Mouse (Mus musculus) retina, embryonic 14.5 days (tissue): ENCODE data around the gene Clec9a.
A peak's percentile ranks its signal among the peaks of the same experiment; 100 is the strongest.

Experiments
- DNase-seq: peaks from one replicate; pipeline ENCODE4 v3.0.0-alpha.2; 2015; ENCODE audit warnings: low spot score

The Clec9a gene

DNA sequence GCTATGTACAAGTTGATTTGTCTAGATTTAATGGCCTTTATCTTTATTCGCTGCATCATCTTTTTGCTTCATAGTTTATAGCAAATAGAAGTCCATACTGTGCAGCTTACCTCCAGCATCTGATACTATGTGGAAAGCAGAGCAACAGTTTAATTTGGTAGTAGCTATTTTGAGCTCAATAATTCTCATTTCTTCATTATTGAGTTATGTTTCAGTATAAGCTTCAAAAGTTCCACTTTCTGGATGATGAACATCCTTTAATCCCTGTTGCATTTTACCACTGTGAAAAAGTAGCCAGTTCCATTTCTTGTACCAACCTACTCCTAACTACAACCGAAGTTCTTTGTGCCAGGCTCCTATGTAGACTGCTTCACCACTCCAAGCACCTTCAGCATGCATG, at the start of gene Clec9a:
TSS of gene Clec9a (plus strand) at position 301 of the 400 bp plus-strand sequence.
- no peak for DNase-seq

- DNase-seq, result no peak
Measured at GRCm38 (mm10) chr6:129359515-129359914, 49.1 kb upstream of the Clec9a start.

GRCm38 (mm10) chr6:129363942-129364341, 44.7 kb upstream of the Clec9a start:
- DNase-seq, result no peak

- DNase-seq, result peak; percentile 91
Measured at GRCm38 (mm10) chr6:129365959-129366359, 42.7 kb upstream of the Clec9a start.

- no peak for DNase-seq
Measured at GRCm38 (mm10) chr6:129369374-129370132, 39.1 kb upstream of the Clec9a start.

DNA sequence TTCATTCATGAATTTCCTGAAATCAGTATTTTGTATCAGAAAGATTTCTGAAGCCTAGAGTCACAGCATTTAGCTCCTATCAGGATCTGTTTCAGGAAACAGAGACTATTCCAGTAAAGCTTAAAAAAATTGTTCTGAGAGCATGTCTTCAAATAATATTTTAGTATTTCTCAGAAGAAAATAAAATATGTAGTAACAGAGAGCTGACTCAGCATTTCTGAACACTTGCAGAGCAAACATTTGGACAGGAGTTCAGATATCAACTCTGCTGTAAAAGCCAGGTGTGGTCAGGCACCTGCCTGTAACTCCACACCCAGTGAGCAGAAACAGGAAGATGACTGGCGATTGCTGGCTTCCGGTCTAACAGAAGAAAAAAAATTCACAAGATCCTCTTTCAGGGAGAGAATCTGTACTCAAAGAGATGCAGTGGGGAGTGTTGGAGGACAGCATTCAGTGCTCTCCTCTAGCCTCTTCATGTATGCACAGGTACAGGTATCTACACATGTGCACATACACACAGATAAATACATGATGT, 33.7 kb upstream of the Clec9a start:
- DNase-seq, result no peak

DNA sequence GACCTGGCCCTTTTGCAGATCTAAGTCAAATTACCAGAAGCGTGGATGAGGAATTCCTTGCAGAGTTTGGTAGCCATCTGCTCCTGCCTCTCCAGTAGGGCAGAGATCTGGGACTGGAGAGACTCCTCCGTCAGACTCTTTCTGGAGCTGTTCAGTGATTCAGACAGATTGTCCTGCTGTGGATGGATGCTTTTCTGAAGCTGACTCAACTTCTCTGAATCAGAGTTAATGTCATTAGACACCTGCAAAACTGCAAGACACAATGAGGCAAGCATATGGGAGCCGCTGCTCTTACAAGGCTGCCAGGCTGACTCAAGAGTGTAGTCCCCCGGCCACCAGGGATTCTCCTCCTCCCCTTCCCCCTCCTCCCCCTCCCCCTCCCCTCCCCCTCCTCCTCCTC, 28.2 kb upstream of the Clec9a start:
- DNase-seq, result no peak

DNA sequence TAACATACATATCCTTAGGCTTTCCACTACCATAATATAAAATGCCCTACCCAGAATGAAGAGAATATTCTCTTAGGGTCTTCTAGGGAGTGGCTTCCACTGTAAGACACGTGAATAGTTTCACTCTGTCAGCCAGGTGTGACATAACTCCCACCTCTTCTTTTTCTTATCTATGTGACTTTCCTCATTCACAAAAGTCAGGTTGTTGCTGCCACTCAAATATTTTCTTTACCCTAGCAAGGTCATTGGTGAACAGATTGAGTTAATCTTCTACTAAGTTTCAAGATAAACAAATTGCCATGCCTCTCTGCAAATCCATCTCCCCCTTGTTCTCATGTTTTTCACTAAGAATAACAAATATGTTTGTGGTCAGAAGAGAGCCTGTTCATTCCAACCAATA, 26.9 kb upstream of the Clec9a start:
- no peak for DNase-seq

GRCm38 (mm10) chr6:129383466-129383865, 25.2 kb upstream of the Clec9a start:
- DNase-seq, result no peak

DNA sequence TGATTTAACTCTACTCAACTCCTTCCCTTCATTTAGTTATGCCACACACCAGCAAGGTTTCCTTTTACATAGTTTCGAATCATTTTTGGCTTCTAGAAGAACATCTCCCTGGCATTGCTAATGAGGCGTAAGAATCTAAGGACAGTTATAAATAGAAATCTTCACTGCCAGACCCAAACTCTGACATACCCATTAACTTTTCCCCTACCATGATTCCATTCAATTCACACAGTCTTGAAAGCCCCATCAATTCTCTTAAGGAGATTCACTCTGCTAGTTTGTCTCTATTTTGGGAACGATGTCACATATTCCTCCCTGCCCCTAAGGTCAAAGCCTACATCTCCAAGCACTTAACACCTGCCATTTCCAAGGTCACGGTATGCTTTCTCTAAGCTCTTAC, 23.7 kb upstream of the Clec9a start:
- no peak for DNase-seq

DNA sequence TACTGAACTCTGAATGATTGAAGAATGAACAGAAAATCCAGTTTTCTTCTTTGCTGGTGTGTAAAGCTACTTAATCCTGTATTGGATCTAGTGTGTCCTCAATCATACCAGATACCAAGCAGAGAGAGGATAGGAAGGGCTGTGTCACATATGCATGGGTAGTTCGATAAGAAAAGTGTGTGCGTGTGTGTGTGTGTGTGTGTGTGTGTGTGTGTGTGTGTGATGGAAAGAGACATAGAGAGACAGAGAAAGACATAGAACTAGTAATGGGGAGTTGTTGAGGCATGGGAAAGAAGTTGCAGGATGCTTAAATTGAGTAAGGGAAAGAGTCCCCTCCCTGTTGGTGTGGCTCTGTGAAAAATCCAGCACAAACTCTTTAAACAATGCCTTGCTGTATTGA, 22.9 kb upstream of the Clec9a start, which contains the start of gene Clec12b:
TSS of gene Clec12b (minus strand) at position 101 of the 400 bp plus-strand sequence.
- DNase-seq, result no peak

- DNase-seq, result peak; percentile 47
Measured at GRCm38 (mm10) chr6:129393087-129393720, 15.5 kb upstream of the Clec9a start.

- no peak for DNase-seq
Measured at GRCm38 (mm10) chr6:129393732-129394131, 14.9 kb upstream of the Clec9a start.

GRCm38 (mm10) chr6:129396997-129397396, 11.7 kb upstream of the Clec9a start, which contains the start of gene Clec1b:
Gene Clec1b (plus strand): TSS chr6:129397297.
- no peak for DNase-seq

GRCm38 (mm10) chr6:129399945-129400344, 8.7 kb upstream of the Clec9a start:
- no peak for DNase-seq

DNA sequence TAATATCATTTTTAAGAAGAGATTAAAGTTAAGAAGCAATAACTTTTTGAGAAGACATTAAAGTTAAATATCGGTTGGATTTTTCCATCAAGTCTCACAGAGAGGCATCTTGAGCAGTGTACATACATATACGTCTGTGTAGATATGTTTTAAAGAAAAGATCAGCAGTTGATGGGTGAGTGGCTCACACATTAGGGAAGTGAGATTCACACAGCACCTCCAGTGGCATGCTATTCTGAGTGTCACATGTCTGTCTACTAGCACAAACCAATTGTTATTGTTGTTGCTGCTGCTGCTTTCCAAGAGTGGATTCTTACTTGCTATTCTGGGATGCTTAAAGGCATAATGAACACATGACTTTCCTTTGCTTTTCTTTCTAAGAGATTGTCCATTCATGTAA, 6.3 kb upstream of the Clec9a start:
- DNase-seq, result no peak

DNA sequence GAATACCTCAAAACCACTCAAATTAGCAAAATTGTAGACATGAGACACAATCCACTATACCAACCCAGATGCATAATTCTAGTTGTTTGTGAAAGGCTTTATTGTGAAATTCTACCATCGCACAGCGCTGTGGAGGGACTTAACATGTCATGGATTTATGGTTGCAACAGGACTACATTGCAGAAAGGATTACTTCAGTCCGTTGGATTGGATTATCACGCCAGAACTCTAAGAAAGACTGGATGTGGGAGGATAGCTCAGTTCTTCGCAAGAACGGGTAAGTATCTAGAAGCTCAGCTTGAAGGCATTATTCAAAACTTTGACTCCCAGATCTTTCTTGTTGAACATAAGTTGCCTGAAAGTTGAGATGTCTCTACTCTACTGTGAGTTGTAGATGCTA, 5.3 kb upstream of the Clec9a start:
- DNase-seq, result no peak

- DNase-seq, result no peak
Measured at GRCm38 (mm10) chr6:129405999-129406398, 2.7 kb upstream of the Clec9a start.

GRCm38 (mm10) chr6:129407324-129407723, 1.3 kb upstream of the Clec9a start:
- DNase-seq, result no peak

DNA sequence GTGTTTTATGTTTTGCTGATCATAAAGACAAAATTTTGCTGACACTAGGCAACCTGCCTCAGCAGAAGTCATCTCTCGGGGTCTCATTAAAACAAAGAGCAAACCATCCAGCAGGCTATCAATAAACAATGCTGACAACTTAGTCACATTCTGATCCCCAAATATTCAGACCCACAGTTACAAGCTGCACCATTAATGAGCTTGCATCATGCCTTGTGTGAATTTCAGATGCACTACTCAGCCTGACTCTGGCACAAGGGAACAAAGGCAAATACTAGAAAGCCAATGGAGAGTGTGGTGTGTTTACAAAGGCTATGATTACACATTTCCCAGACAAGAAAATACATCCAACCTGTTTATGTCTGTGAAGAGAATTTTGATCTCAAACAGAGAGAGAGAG, 5.5 kb downstream of the Clec9a start:
- DNase-seq, result no peak

- no peak for DNase-seq
Measured at GRCm38 (mm10) chr6:129422311-129422710, 13.6 kb downstream of the Clec9a start.

GRCm38 (mm10) chr6:129423040-129423733, 14.5 kb downstream of the Clec9a start:
- DNase-seq, result no peak

- DNase-seq, result peak; percentile 79
Measured at GRCm38 (mm10) chr6:129423734-129424072, 15.0 kb downstream of the Clec9a start.
